Mouse (Mus musculus) embryonic facial prominence, embryonic 15.5 days (tissue): ENCODE data around the gene Stard3. TPM values are rescaled to one million over a fixed set of nuclear protein-coding genes. Genes with fewer than 3 reads are reported as not detected.

ENCODE experiments used
- ATAC-seq: fragments of 200-750 bp; cut with Nextera tagmentation; 2 replicates; pipeline ENCODE4 v1.8.0; 2017; ENCODE audit warnings: low read depth, moderate TSS enrichment; ENCODE audit not compliant: insufficient number of reproducible peaks, low FRiP score, low TSS enrichment
- H3K27ac ChIP-seq: fragments of 300-500 bp; sonication (generic); replicated peaks from 2 replicates; pipeline ENCODE4 v1.5.1; 2015; ENCODE audit warnings: mild to moderate bottlenecking, inconsistent platforms
- H3K27me3 ChIP-seq: fragments of 300-500 bp; sonication (generic); 2 replicates; pipeline ENCODE4 v1.6.1; 2015; ENCODE audit warnings: inconsistent platforms
- H3K36me3 ChIP-seq: fragments of 300-500 bp; sonication (generic); 2 replicates; pipeline ENCODE4 v1.6.1; 2015; ENCODE audit warnings: mild to moderate bottlenecking, inconsistent platforms
- H3K4me1 ChIP-seq: fragments of 300-500 bp; sonication (generic); 2 replicates; pipeline ENCODE4 v1.6.1; 2015; ENCODE audit warnings: inconsistent platforms
- H3K4me2 ChIP-seq: fragments of 300-500 bp; sonication (generic); replicated peaks from 2 replicates; pipeline ENCODE4 v1.6.1; 2015; ENCODE audit warnings: mild to moderate bottlenecking, inconsistent platforms
- H3K4me3 ChIP-seq: fragments of 300-500 bp; sonication (generic); replicated peaks from 2 replicates; pipeline ENCODE4 v1.5.1; 2015; ENCODE audit warnings: mild to moderate bottlenecking, inconsistent platforms
- H3K9ac ChIP-seq: fragments of 300-500 bp; sonication (generic); 2 replicates; pipeline ENCODE4 v1.6.1; 2015; ENCODE audit warnings: inconsistent platforms
- H3K9me3 ChIP-seq: fragments of 300-500 bp; sonication (generic); replicated peaks from 2 replicates; pipeline ENCODE4 v1.6.1; 2016; ENCODE audit warnings: inconsistent platforms
- WGBS: fragments of 180-500 bp; shearing (Covaris S2); methylation state at CpG from one replicate; pipeline ENCODE4 v1.1.7; 2015; 5-methylcytosine and 5-hydroxymethylcytosine counted together
- polyA plus RNA-seq: library from polyadenylated mRNA; unstranded; fragments of >200 nt; fragmentation: Nextera tagmentation; extraction: Ambion mirVana; gene quantifications from 2 replicates; pipeline ENCODE4 v1.2.1, GENCODE M21; 2015

The Stard3 gene
- polyA plus RNA-seq, 1 experiment from 2014 or later = 41.0 TPM

- H3K27ac ChIP-seq = peak within 1 kb of the TSS; percentile 97
- H3K4me2 ChIP-seq = peak within 1 kb of the TSS; percentile 64
- WGBS = under 1% methylated on average over 45 of the region's 49 CpGs
- ATAC-seq = peak; percentile 88
- H3K4me3 ChIP-seq = peak within 1 kb of the TSS; percentile 62
- 0 out of 2 replicates have a peak, but pooled peaks cover 5% of the 10 kb centered on the region for H3K36me3 ChIP-seq
- peak within 1 kb of the TSS; percentile 68 for H3K9ac ChIP-seq
- H3K4me1 ChIP-seq = peaks cover 59% of the 10 kb centered on the region
- no peaks in the 10 kb centered on the region for H3K27me3 ChIP-seq
- H3K9me3 ChIP-seq = no peaks in the 10 kb centered on the region
Observed at GRCm38 (mm10) chr11:98412273-98412796, 54.2 kb downstream of the Stard3 start, which contains the start of gene Erbb2. TSS of gene Erbb2 (plus strand) at chr11:98412470.

- peak overlapping the region; percentile 97 for H3K27ac ChIP-seq
- H3K9ac ChIP-seq = peak overlapping the region; percentile 68
- H3K9me3 ChIP-seq = no peaks in the 10 kb centered on the region
- H3K4me1 ChIP-seq = peaks cover 60% of the 10 kb centered on the region
- H3K36me3 ChIP-seq = 0 out of 2 replicates have a peak, but pooled peaks cover 5% of the 10 kb centered on the region
- ATAC-seq = peak; percentile 55
- no peaks in the 10 kb centered on the region for H3K27me3 ChIP-seq
- WGBS = under 1% methylated on average over 40 of the region's 40 CpGs
- peak overlapping the region; percentile 62 for H3K4me3 ChIP-seq
- peak overlapping the region; percentile 64 for H3K4me2 ChIP-seq
Observed at GRCm38 (mm10) chr11:98412797-98413301, 54.7 kb downstream of the Stard3 start.

GRCm38 (mm10) chr11:98413731-98414130 is 55.6 kb downstream of the Stard3 start:
- Histone ChIP-seq H3K4me1 (peaks cover 65% of the 10 kb centered on the region), H3K9ac (peak overlapping the region; percentile 7; the same call in 1 of the 2 replicates), H3K4me3 (peak overlapping the region; percentile 62), H3K27ac (peak overlapping the region; percentile 97; the same call in 1 of the 2 replicates), H3K4me2 (peak overlapping the region; percentile 64), H3K9me3 (no peaks in the 10 kb centered on the region), H3K27me3 (no peaks in the 10 kb centered on the region), H3K36me3 (0 out of 2 replicates have a peak, but pooled peaks cover 6% of the 10 kb centered on the region)
- 16% methylated on average over 7 of the region's 7 CpGs for WGBS
- no peak for ATAC-seq

DNA sequence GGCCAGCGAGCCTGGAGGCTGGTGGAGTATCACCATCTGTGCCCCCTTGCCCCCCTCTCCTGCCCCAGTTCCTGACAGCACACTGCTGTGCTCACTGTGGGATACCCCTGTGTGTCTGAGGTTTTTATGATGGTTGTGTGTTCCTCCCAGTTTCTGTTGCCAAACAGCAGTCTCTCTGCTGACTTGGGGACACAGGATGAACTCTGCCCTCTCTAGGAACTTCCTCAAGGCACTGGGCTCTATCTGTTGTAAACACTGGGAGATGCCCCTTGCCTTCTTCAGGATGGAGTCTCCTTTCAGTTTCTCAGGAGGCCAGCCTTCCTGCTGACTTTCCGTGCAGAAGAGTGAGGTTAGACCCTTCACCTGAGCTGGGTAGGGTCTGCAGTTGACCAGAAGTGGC is 56.0 kb downstream of the Stard3 start:
- 0 out of 2 replicates have a peak, but pooled peaks cover 10% of the 10 kb centered on the region for H3K36me3 ChIP-seq
- H3K9me3 ChIP-seq = no peaks in the 10 kb centered on the region
- H3K4me1 ChIP-seq = peaks cover 65% of the 10 kb centered on the region
- ATAC-seq = no peak
- H3K4me2 ChIP-seq = peak overlapping the region; percentile 64
- WGBS = 21% methylated on average over 2 of the region's 2 CpGs
- 0 out of 2 replicates have a peak overlapping the region, but pooled peaks have one; percentile 97 for H3K27ac ChIP-seq
- peak overlapping the region; percentile 62 for H3K4me3 ChIP-seq
- H3K27me3 ChIP-seq = no peaks in the 10 kb centered on the region
- no peak overlapping the region for H3K9ac ChIP-seq

DNA sequence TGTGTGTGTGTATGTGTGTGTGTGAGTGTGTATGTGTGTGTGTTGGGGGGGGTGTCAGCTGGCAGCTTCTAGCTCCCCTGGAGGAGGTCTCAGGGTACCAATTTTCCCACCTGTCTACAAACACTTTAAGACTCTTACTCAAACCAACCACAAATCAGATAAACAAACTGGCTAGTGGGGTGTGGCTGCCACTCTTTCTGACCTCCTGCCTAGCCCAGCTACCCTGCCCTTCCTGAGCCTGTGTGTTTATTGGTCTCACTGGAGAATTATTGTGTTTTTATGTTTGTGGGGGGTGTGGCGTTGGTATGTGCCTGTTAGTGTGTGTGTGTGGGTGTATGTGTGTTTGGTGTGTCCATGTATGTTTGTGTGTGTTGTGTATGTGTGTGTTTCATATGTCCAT is 58.9 kb downstream of the Stard3 start:
- H3K27me3 ChIP-seq = no peaks in the 10 kb centered on the region
- no peak for ATAC-seq
- 0 out of 2 replicates have a peak overlapping the region, but pooled peaks have one; percentile 39 for H3K27ac ChIP-seq
- no peak overlapping the region for H3K9ac ChIP-seq
- H3K4me2 ChIP-seq = no peak overlapping the region
- 81% methylated on average over 1 of the region's 1 CpGs for WGBS
- no peaks in the 10 kb centered on the region for H3K9me3 ChIP-seq
- H3K4me3 ChIP-seq = no peak overlapping the region
- H3K36me3 ChIP-seq = peaks cover 33% of the 10 kb centered on the region; the same call in 1 of the 2 replicates
- H3K4me1 ChIP-seq = peaks cover 49% of the 10 kb centered on the region

DNA sequence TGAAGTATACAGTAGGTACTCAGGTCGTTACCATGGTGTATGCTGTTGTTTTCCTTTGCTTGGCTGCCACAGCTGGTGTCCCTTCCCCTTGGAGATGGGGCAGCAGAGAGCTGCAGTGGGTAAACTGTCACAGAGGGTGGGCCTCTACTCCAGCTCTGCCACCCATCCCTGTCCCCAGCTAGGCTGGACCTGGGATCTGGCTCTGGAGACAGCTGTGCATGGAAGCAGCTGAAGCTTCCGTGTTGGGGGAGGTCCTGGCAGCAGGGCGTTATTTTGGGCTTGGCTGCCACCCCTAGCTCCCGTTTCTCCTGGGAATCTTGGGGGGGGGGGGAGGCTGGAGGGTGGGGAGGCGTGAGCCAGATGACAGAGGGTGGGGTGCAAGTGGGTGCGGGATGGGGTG is 60.1 kb downstream of the Stard3 start:
- peak overlapping the region; percentile 79 for H3K27ac ChIP-seq

DNA sequence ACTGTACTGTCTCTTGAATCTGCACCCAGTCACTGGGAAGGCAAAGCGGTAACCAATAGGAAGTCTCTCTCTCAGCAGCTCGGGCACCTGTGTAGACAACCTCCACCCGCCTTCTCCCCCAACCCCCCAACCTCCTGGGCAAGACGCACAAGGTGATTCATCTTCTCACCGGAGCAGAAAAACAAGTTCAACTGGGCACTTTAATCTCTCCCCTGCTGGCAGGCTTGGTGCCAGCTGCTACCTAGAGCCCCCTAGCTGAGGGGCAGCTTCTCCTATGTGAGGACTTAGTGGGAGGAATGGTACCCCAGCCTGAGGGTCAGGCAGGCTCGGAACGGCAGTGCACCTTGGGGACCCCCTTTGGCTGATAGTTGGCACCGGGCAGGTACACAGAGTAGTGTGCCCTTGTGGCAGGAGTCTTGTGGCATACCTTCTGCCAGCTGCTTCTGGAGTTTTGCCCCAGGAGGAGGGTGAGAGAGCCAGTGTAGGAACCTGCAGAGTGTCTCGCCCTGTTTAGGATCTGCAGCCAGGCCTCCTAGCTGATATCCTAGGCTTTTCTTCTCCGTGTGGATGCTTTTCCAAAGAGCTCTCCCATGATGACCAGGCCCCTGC is 60.9 kb downstream of the Stard3 start:
- no peak overlapping the region for H3K4me3 ChIP-seq
- no peaks in the 10 kb centered on the region for H3K9me3 ChIP-seq
- H3K4me2 ChIP-seq = peak overlapping the region; percentile 24; the same call in 1 of the 2 replicates
- H3K4me1 ChIP-seq = peaks cover 42% of the 10 kb centered on the region
- H3K27ac ChIP-seq = peak overlapping the region; percentile 79
- ATAC-seq = no peak
- peaks cover 53% of the 10 kb centered on the region for H3K36me3 ChIP-seq
- no peak overlapping the region for H3K9ac ChIP-seq
- WGBS = 72% methylated on average over 10 of the region's 10 CpGs
- no peaks in the 10 kb centered on the region for H3K27me3 ChIP-seq

More for the DNA sequence above, 60.1 kb downstream of the Stard3 start:
- no peak overlapping the region for H3K9ac ChIP-seq
- no peak overlapping the region; the same call in 1 of the 2 replicates for H3K4me3 ChIP-seq
- WGBS = 47% methylated on average over 5 of the region's 6 CpGs
- no peaks in the 10 kb centered on the region for H3K27me3 ChIP-seq
- ATAC-seq = peak; percentile 55
- no peak overlapping the region for H3K4me2 ChIP-seq
- peaks cover 49% of the 10 kb centered on the region for H3K4me1 ChIP-seq
- H3K36me3 ChIP-seq = peaks cover 45% of the 10 kb centered on the region
- no peaks in the 10 kb centered on the region for H3K9me3 ChIP-seq

GRCm38 (mm10) chr11:98426592-98426991 is 68.4 kb downstream of the Stard3 start:
- no peaks in the 10 kb centered on the region for H3K4me1 ChIP-seq

DNA sequence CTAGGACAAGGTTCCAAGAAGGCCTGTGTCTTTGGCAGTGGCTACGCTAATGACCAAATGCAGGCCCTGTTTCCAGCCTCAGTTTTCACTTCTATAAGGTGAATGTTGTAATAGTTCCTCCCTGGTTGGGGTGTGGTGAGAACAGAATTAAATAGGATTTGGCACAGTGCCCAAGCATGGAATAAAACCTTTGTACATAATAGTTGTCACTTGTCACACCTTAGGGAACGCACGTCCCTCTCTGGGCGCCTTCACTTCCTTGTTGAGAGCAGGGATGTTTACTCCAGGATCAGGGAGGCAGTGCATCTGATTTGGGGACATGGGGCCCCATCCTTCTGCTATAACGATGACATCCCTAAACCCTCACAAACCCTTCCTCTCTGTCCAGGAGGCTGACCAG is 70.3 kb downstream of the Stard3 start:
- 71% methylated on average over 5 of the region's 5 CpGs for WGBS
- H3K9me3 ChIP-seq = no peaks in the 10 kb centered on the region
- H3K36me3 ChIP-seq = peaks cover 93% of the 10 kb centered on the region
- peak overlapping the region; percentile 63 for H3K27ac ChIP-seq
- H3K4me1 ChIP-seq = no peaks in the 10 kb centered on the region
- no peaks in the 10 kb centered on the region for H3K27me3 ChIP-seq
- no peak overlapping the region for H3K4me2 ChIP-seq
- H3K9ac ChIP-seq = no peak overlapping the region
- no peak overlapping the region for H3K4me3 ChIP-seq
- no peak for ATAC-seq

More at GRCm38 (mm10) chr11:98426592-98426991, 68.4 kb downstream of the Stard3 start:
- Histone ChIP-seq H3K4me2 (no peak overlapping the region), H3K36me3 (peaks cover 96% of the 10 kb centered on the region), H3K27ac (no peak overlapping the region), H3K9me3 (no peaks in the 10 kb centered on the region), H3K9ac (no peak overlapping the region), H3K4me3 (no peak overlapping the region), H3K27me3 (no peaks in the 10 kb centered on the region)
- no peak for ATAC-seq
- 94% methylated on average over 7 of the region's 7 CpGs for WGBS
